Mouse (Mus musculus) small intestine, adult 10 weeks (tissue): ENCODE results near the gene Cep295nl. TPM values are rescaled to one million over a fixed set of nuclear protein-coding genes. Genes with fewer than 3 reads are reported as not detected.

Experiments
- polyA plus RNA-seq: library from polyadenylated mRNA; stranded (reverse); fragments of 350-450 nt; fragmentation: Illumina TruSeq; extraction: RNeasy Lipid Tissue Mini Kit (QIAGEN cat#74804); gene quantifications from one replicate; pipeline ENCODE4 v1.2.3, GENCODE M21; 2014; ENCODE audit warnings: low replicate concordance

Gene Cep295nl
- not detected for polyA plus RNA-seq

DNA sequence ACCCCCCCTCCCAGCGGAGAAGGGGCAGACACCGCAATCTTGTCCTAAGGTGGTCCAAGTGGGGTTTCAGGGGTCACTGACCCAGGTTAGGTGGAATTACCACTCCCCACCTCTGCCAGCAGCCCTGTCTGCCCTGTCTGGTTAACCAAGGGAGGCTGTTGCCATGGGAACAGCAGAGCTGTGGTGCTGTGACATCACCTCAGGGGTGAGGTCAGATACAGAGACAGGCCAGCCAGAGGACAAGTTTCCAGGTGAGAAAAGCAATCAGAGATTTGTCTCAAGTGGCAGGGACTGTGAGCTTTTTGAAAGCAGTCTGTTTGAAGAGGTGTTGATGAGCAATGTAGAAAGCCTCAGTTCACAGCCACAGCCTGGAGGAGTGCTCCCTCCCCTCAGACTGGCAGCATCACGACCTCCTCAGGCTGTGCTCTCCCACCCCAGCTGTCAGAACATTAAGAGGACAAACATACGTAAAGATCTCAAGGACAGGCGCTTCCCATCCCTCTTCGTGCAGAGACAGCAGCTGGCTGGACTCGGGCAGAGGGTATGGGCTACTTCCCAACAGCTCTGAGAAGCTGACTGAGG, at the start of gene Cep295nl:
Gene Cep295nl (minus strand): TSS at position 101 of the 582 bp plus-strand sequence.

GRCm38 (mm10) chr11:118355640-118356039, 13.3 kb upstream of the Cep295nl start, which contains the start of gene Timp2:
Timp2 (minus strand) TSS chr11:118355740.

DNA sequence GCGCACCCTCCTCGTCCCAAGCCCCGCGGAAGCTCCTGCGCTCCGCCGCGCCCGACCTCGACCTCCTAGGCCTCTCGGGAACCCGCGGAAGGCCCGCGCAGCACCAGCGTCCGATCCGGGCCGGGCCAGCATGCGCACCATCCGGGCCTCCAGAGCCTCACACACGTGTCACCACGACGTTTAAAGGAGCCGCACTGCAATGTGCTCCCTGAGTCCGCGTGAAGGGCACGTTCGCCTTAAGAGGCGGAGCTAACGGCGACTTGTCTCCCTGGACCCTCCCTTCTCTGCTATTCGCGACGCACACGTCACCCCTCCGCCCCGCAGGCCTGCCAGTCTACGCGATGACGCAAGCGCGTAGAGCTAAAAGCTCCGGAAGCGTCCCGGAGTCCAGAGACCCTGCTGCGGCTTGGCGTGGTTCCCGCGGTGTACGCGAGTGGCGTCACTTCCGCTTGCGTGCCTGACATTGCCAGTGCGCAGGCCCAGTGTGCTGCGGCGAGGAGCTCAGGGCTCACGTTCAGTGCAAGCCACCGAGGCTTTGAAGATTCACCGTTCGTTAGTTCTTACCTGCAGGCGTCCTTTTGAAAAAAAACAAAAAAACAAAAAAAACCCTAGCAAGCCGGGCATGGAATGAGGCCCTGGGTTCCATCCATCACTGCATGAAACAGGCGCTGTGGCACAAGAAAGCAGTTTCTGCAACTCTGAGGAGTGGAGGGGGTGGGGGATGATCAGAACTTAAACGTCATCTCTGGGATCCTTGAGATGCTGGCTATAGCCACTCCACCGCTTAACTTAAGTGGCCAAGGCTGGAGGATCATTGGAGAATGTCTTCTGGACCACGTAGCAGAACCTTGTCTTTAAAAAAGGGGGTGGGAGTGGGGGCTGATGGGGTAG, 52.1 kb downstream of the Cep295nl start, which contains the start of gene Usp36:
Gene Usp36 (minus strand): TSS at position 246 of the 891 bp plus-strand sequence.

Other genes starting within 250 kb of the Cep295nl start
- gene Dnah17, start 211.9 kb downstream of the Cep295nl start, polyA plus RNA-seq = not detected
- 37.1 TPM for gene Cyth1, start 93.9 kb downstream of the Cep295nl start, polyA plus RNA-seq
- 1.8 TPM for gene Usp36, start 52.3 kb downstream of the Cep295nl start, polyA plus RNA-seq
- gene Timp2, start 13.2 kb upstream of the Cep295nl start, polyA plus RNA-seq = 16.7 TPM
- gene Lgals3bp, start 59.6 kb upstream of the Cep295nl start, polyA plus RNA-seq = 38.8 TPM
- 8.5 TPM for gene Cant1, start 76.6 kb upstream of the Cep295nl start, polyA plus RNA-seq
- 0.63 TPM for gene C1qtnf1, start 85.7 kb upstream of the Cep295nl start, polyA plus RNA-seq
- gene Engase, start 134.3 kb upstream of the Cep295nl start, polyA plus RNA-seq = 1.1 TPM